Mouse (Mus musculus) activated CD4-positive, CD25-positive, alpha-beta regulatory T cell, adult 4 months (primary cell): Measurements from ENCODE around the gene Uhrf1bp1. TPM values are rescaled to one million over a fixed set of nuclear protein-coding genes. Genes with fewer than 3 reads are reported as not detected.
"Not testable (repeated sequence)": the region's sequence is repeated elsewhere in the genome, so short reads cannot be mapped to it uniquely, and the experiment has no call there.

Source experiments
- ATAC-seq: one replicate; pipeline ENCODE4 v1.8.0; 2017
- polyA plus RNA-seq, 2 experiments: library from polyadenylated mRNA; unstranded; fragments of 100-300 nt; shearing (Covaris generic); gene quantifications; one replicate each; pipeline ENCODE4 v1.2.1; 2017

Uhrf1bp1 gene
- 1 to 10 TPM in 1 of 2 experiments, under 1 TPM in 1; 0.93 to 1.4 TPM for polyA plus RNA-seq

DNA sequence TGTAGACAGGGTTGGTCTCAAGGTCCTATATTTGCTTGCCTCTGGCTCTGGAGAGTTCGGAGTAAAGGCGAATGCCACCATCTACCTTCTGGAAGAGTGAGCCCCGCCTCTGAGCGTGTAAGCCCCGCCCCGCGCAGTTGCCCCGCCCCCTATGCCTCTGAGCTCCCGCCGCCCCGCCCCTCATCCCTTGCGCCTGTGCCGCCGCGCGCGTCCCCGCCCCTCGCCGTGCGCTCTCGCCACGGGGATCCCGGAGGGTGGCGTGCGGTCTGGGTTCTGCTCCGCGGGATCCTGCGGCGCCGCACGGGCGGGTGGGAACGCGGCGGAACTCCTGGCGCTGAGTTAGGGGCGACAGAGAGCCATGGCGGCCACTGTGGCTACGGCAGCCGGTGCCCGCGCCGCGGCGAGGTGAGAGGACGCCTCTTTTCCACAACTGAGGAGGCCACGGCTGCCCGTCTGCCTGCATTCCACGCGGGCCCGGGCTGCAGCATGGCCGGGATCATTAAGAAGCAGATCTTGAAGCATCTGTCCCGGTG lies at the start of gene Uhrf1bp1:
Gene Uhrf1bp1, plus strand, starts transcription at position 177 of the 533 bp plus-strand sequence.
- ATAC-seq = peak; percentile 71

DNA sequence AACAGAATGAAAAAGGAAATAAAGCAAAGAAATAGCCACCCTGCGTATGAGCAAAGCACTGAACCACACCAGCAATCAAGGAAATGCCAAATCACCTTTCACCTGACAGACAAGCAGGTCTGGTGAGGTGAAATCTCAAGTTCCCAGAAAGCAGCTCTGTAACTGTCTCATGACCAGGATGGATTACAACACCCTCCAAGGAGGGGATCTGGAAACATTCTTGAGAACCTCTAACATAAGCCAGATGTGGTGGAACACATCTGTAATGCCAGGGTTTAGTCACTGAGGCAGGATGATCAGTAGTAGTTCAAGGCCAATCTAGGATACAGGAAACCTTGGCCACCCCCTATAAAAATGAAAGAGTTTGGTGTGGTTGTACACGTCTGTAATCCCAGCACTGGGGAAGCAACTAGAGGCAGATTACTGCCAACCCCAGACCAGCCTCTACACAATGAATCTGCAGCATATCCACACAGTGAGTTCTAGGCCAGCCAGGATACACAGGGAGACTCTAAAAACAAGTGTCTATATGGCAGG lies 48.6 kb upstream of the Uhrf1bp1 start:
- ATAC-seq = no peak

- no peak for ATAC-seq
Observed at GRCm38 (mm10) chr17:27810569-27811331, 45.5 kb upstream of the Uhrf1bp1 start.

DNA sequence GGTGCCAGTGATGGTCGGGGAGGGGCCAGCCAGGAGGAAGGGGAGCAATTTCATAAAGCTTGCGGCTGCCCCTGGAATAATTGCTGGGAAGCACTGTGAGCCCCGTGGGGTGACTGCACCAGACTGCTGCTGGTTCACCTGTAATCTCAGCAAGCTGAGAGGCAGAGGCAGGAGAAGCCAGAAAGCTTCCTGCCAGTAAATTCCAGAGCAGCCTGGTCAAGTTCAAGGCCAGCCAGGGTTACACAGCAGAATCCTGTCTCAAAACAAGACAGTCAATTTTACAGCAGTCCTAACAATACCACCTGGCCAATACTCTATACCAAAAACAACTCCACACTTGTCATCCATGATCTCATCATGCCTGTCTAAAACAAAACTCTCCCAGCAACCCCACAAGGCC lies 44.3 kb upstream of the Uhrf1bp1 start:
- ATAC-seq = no peak

GRCm38 (mm10) chr17:27814606-27815005 lies 41.6 kb upstream of the Uhrf1bp1 start:
- no peak for ATAC-seq

GRCm38 (mm10) chr17:27819011-27819410 lies 37.2 kb upstream of the Uhrf1bp1 start:
- ATAC-seq = no peak

DNA sequence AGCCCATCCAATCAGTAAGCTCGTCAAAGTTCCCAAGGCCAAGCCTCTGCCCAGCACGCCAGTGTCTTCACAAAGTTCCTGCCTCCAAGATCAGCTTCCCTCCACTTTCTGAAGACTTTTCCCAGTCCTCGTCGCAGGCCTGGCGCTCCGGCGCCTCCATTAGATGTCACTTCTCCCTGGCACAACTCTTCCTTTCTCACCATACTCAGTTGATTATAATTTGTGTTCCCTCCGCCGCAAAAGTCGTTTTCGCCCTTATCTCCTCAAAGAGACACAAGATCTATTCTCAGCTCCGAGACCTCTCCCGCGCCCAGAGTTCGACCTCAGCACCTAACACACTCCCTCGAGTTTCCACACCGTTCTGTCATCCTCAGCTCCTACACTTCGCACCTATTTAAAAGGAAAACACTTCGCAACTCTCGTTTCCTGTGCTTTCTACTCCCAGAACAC lies 36.7 kb upstream of the Uhrf1bp1 start:
- ATAC-seq = no peak

- ATAC-seq = no peak
Observed at GRCm38 (mm10) chr17:27819971-27820567, 36.2 kb upstream of the Uhrf1bp1 start.

DNA sequence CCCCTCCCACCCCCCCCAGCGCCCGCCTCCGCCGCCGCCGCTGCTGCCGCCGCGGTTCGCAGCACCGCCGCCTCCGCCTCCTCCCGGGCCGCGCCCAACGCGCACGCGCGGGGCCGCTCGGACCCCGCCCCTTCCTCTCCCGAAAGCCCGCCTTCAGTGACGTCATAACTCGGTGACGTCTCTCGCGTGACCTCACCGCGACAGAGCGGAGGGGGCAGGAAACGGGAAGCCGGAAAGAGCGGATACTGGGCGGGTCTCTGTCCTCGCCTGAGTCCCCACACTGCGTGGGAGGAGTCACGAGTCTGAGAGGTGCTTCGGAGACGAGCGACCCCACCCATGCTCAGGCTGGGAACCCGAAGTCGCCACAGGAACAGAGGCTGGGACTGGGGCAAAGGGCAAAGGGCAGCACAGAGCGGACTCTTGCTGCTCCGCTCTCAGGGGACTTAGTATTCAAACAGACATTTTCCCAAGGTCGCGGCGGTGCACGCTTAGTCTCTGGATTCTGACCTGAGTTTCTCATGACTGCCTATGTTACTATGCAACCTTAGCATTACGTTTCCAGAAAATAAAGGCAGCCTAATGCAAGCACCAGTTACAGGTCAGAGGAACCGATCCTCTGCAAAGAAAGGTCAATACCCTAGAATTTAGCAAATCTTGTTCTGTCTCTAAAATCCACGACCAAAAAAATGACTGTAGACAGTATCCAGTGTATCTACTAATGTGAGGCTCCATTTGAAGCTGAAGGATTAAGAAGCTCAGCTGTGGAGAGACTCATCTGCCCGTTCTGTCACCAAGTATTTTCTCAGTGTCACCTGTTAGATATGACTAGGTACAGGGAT lies 35.5 kb upstream of the Uhrf1bp1 start, which contains the start of gene D17Wsu92e:
Gene D17Wsu92e, minus strand, starts transcription at position 81 of the 839 bp plus-strand sequence.
- peak; percentile 89 for ATAC-seq

DNA sequence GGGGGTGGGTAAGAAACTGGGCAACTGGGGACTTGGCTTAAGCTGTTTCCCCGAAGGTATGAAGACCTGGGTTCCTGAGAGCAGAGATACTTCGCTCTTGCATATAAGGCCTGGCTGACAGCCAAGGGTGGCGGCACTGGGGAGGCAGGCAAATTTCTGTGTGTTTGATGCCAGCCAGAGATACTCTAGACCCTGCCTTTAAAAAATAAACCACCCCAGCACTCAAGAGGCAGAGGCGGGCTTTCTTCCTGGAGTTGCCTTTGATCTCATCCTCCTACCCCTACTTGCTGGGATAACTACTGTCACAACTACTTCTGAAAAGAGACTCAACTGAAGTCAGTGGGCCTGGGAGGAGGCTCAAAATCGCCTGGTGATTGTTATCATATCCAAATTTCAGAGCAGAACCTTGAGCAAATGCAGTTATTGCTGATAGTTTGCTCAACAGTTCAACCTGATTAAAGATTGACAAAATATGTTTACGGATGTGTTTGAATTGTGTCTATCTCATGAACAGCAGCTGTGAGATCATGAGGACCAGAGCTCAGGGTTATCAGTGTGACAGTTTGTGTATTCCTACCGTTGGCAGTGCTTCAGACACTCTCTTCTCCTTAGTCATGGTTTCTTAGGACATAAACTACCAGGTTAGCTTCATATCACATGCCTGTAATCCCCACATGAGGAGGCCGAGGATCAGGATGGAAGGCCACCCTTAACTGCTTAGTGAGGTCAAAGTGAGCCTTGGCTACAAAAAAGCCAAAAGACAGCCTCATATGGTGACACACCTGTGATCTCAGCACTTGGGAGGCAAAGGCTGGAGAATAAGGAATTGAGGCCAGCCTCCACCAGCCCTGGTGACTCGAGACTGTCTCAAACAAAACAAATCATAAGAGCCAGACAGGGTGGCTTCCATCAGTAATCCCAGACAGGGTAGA lies 34.6 kb upstream of the Uhrf1bp1 start:
- ATAC-seq = no peak

DNA sequence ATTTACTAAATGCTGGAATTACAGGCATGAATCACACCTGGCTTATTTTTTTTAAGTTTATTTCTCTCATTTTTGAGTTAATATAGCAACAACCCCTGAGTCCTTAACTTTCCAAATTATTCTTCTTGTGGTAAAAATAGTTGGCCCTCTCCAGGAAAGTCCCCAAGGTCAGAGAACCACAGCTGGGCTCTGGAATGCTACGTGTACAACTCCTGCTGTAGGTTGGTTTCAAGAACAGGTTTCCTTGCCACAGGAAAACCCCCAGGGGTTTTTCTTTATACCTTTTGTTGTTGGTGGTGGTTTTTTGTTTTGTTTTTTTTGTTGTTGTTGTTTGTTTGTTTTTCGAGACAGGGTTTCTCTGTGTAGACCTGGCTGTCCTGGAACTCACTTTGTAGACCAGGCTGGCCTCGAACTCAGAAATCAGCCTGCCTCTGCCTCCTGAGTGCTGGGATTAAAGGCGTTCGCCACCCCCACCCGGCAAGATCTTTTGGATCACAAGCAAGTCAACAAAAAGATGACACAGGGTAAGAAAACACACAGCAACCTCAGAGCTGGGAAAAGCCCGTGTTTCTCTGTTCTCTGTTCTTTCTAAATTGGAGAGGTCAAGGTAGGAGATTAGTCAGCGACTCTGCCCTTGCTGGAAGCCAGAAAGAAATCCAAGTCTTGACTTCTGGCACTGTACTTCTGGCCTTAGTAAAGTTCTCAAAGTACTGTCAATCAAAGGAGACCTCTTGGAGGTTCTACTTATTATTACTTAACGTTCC lies 32.9 kb upstream of the Uhrf1bp1 start:
- no peak for ATAC-seq

GRCm38 (mm10) chr17:27824941-27825340 lies 31.3 kb upstream of the Uhrf1bp1 start:
- ATAC-seq = no peak

DNA sequence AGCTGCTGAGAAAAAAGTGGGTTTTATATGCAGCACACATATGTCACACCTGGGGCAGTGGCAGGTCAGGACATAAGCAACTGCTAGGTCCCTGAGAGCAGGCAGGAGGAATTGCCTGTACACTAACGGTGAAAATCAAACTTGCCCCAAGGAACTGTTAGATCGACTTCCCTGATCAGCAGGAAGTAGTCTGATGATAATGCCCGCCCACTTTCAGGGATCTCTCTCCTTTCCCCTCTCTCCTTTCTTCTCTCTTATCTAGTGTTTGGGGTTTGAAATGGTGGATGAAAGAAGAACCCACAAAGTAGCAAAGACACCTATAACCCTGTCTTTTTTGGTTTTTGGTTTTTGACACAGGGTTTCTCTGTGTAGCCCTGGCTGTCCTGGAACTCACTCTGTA lies 30.7 kb upstream of the Uhrf1bp1 start:
- ATAC-seq = no peak

GRCm38 (mm10) chr17:27825984-27826905 lies 30.0 kb upstream of the Uhrf1bp1 start:
- ATAC-seq = peak; percentile 75

DNA sequence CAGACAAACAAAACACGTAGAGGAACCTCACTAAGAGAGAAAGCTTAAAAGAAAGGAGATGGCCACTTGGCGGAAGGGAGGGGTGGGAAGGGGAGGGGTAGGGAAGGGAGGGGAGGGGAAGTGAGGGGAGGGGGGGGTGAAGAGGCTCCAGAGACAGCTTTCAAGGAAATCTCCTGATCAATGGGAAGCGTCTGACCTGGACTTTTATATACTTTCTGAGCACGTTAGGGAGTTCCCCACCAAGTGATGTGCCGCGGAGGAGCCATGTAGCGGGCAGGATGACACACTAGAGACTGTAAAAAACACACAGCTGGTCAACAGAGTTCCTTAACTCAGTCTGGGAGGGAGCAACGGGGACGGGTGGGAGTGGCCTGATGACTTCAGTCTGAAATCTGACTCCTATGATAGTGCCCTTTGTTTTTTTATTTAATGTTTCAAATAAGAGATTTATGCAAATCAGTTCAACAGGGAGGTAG lies 29.3 kb upstream of the Uhrf1bp1 start:
- no peak for ATAC-seq

- no peak for ATAC-seq
Observed at GRCm38 (mm10) chr17:27827511-27827910, 28.7 kb upstream of the Uhrf1bp1 start.

DNA sequence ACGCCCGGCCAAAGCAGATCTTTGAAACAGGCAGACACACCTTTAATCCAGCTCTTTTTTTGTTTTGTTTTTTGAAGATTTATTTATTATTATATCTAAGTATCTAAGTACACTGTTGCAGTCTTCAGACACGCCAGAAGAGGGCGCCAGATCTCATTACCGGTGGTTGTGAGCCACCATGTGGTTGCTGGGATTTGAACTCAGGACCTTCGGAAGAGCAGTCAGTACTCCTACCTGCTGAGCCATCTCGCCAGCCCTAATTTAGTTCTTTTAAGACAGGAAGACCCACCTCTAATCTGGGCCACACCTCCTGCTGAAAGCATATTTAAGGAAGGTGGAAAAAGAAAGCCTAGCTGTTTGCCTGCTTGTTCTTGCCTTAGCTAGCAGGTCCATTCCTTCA lies 25.8 kb upstream of the Uhrf1bp1 start:
- ATAC-seq = no peak

GRCm38 (mm10) chr17:27837850-27838249 lies 18.4 kb upstream of the Uhrf1bp1 start, which contains the start of gene Snrpc:
Snrpc (plus strand) TSS chr17:27838150.
- ATAC-seq = not testable (repeated sequence)
